Mouse (Mus musculus) lung, adult 2 months (tissue): ENCODE data around the gene Olfr1026.

ENCODE experiments used
- CTCF ChIP-seq: fragments of 200-500 bp; IDR thresholded peaks from 2 replicates; pipeline ENCODE4 v1.5.1; 2011; ENCODE audit warnings: mild to moderate bottlenecking, low read length, control low read depth; ENCODE audit not compliant: insufficient read depth
- POLR2A ChIP-seq: fragments of 200-500 bp; IDR thresholded peaks from 2 replicates; pipeline ENCODE4 v1.6.1; 2011; ENCODE audit warnings: low read depth, mild to moderate bottlenecking, control low read depth, low read length, borderline replicate concordance; ENCODE audit errors: extremely low read depth

GRCm38 (mm10) chr2:85950137-85950536 is 28.8 kb downstream of the Olfr1026 start, which contains the start of gene Olfr1028:
- TF ChIP-seq POLR2A = no peak
- TF ChIP-seq CTCF = no peak
